Mouse (Mus musculus) liver, adult 2 months (tissue): ENCODE measurements around the gene Abcc12.

Experiments
- CTCF ChIP-seq: fragments of 200-500 bp; IDR thresholded peaks from 2 replicates; pipeline ENCODE4 v1.5.1; 2011; ENCODE audit warnings: low read depth, low read length, control low read depth
- POLR2A ChIP-seq: fragments of 200-500 bp; IDR thresholded peaks from 2 replicates; pipeline ENCODE4 v1.6.1; 2011; ENCODE audit warnings: low read length, control low read depth; ENCODE audit not compliant: insufficient read depth; ENCODE audit errors: extremely low read depth

DNA sequence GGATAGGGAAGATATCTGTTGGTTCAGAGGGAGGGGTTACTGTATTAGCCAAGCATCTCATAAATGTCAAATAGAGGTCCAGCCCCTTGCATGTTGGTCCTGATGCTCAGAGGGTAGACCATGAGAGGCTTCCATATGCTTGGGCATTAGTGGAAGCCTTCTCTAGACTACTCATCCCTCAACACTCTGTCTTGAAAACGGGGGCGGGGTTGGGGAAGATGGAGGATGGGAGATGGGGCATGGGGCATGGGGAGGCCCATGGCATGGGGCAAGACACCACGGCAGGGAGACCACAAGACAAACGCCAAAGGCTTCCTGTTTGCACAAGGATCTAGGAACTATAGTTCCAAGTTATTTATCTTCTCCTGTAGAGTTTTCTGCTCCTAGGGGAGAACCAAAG is 106.0 kb downstream of the Abcc12 start:
- TF ChIP-seq CTCF: no peak
- no peak for TF ChIP-seq POLR2A
